Mouse (Mus musculus) heart, postnatal 0 days (tissue): ENCODE results near the gene Mfsd2b. TPM values are rescaled to one million over a fixed set of nuclear protein-coding genes. Genes with fewer than 3 reads are reported as not detected.

Source experiments
- ATAC-seq: fragments of 200-750 bp; cut with Nextera tagmentation; 2 replicates; pipeline ENCODE4 v1.8.0; 2017; ENCODE audit warnings: low read depth, moderate number of reproducible peaks, moderate library complexity; ENCODE audit not compliant: insufficient read depth
- DNase-seq: peaks from one replicate; pipeline ENCODE4 v3.0.0-alpha.2; 2016; ENCODE audit warnings: low spot score
- H3K27ac ChIP-seq: fragments of 300-500 bp; sonication (generic); 2 replicates; pipeline ENCODE4 v1.5.1; 2014; ENCODE audit warnings: low read depth, mild to moderate bottlenecking
- H3K27me3 ChIP-seq: fragments of 300-500 bp; sonication (generic); 2 replicates; pipeline ENCODE4 v1.6.1; 2014; ENCODE audit warnings: low read length, mixed read lengths; ENCODE audit not compliant: control insufficient read depth, insufficient read depth
- H3K36me3 ChIP-seq: fragments of 300-500 bp; sonication (generic); replicated peaks from 2 replicates; pipeline ENCODE4 v1.6.1; 2014; ENCODE audit warnings: low read length, mixed read lengths; ENCODE audit not compliant: control insufficient read depth, insufficient read depth
- H3K4me1 ChIP-seq: fragments of 300-500 bp; sonication (generic); 2 replicates; pipeline ENCODE4 v1.6.1; 2014; ENCODE audit warnings: antibody characterized with exemption; ENCODE audit not compliant: control insufficient read depth, insufficient read depth
- H3K4me2 ChIP-seq: fragments of 300-500 bp; sonication (generic); 2 replicates; pipeline ENCODE4 v1.6.1; 2014; ENCODE audit warnings: low read depth, mild to moderate bottlenecking, low read length, moderate library complexity
- H3K4me3 ChIP-seq: fragments of 300-500 bp; sonication (generic); 2 replicates; pipeline ENCODE4 v1.5.1; 2014; ENCODE audit warnings: low read depth, low read length
- H3K9ac ChIP-seq: fragments of 300-500 bp; sonication (generic); replicated peaks from 2 replicates; pipeline ENCODE4 v1.6.1; 2014; ENCODE audit warnings: low read depth, low read length, mixed read lengths
- H3K9me3 ChIP-seq: fragments of 300-500 bp; sonication (generic); replicated peaks from 2 replicates; pipeline ENCODE4 v1.6.1; 2016; ENCODE audit warnings: low read length; ENCODE audit not compliant: control insufficient read depth
- CTCF ChIP-seq: IDR thresholded peaks from 2 replicates; pipeline ENCODE4 v1.5.1; 2016; ENCODE audit warnings: antibody characterized with exemption, control low read depth, low read depth
- EP300 ChIP-seq: IDR thresholded peaks from 2 replicates; pipeline ENCODE4 v1.6.1; 2016; ENCODE audit warnings: antibody characterized with exemption, low read depth
- WGBS: fragments of 180-500 bp; shearing (Covaris S2); extraction: QIAGEN DNeasy Blood & Tissue Kit; methylation state at CpG from one replicate; pipeline ENCODE4 v1.1.7; 2014; 5-methylcytosine and 5-hydroxymethylcytosine counted together
- polyA plus RNA-seq: library from polyadenylated mRNA; unstranded; fragments of >200 nt; fragmentation: Nextera tagmentation; extraction: Ambion mirVana; gene quantifications from 2 replicates; pipeline ENCODE4 v1.2.1, GENCODE M21; 2015
- total RNA-seq: library from RNA; depleted of rRNA; stranded (reverse); fragments of >200 nt; gene quantifications from 2 replicates; pipeline ENCODE4 v1.2.3, GENCODE M21; 2014; ENCODE audit warnings: low replicate concordance

Mfsd2b gene
- total and polyA plus RNA-seq, 2 experiments from 2014 or later = 0.79 TPM; not detected in 1

DNA sequence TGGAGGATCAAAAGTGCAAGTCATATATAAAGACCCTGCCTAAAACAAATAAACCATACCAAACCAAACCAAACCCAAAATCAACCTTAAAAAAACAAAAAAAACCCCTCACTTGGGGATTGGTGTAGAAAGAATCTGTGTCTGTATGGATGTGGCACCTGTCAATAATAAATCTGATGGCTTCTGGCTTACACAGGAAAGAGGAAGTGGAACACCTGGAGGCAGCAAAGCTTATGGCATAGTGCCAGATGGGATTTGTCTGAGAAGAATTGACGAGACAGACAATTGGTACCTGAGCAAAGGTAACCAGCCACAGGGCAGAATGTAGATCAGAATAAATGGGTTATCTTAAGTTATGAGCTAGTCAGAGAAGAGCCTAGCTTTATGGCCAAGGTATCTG is 10.9 kb upstream of the Mfsd2b start:
- no peaks in the 10 kb centered on the region; the same call in 1 of the 2 replicates for H3K4me1 ChIP-seq
- no peaks in the 10 kb centered on the region for H3K27me3 ChIP-seq
- no peak overlapping the region for H3K9ac ChIP-seq
- WGBS = 74% methylated on average over 1 of the region's 1 CpGs
- H3K36me3 ChIP-seq = peaks cover 29% of the 10 kb centered on the region
- DNase-seq (no peak), ATAC-seq (no peak)
- no peak overlapping the region for H3K4me3 ChIP-seq
- no peak overlapping the region for H3K27ac ChIP-seq
- no peak overlapping the region for H3K4me2 ChIP-seq
- H3K9me3 ChIP-seq = no peaks in the 10 kb centered on the region
- no peak for TF ChIP-seq EP300

DNA sequence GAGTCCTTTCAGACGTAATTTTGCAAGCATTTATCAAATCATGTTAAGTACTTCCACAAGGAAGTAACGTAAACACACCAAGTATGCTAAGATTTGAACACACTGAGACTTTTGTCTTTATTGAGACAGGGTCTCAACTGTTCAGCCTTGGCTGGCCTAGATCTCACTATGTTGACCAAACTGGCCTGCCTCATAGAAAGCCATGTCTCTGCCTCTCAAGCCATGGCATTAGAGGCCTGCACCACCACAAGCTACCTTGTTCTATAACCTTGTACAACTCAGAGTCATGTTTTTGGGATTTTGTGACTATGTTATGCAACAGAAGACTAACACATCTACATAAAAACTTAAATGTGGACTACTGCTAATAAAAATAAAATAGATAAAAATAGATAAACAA is 7.9 kb upstream of the Mfsd2b start:
- Histone ChIP-seq H3K4me2 (no peak overlapping the region), H3K9me3 (no peaks in the 10 kb centered on the region), H3K9ac (no peak overlapping the region), H3K4me1 (no peaks in the 10 kb centered on the region), H3K36me3 (peaks cover 43% of the 10 kb centered on the region), H3K27me3 (no peaks in the 10 kb centered on the region), H3K27ac (no peak overlapping the region), H3K4me3 (no peak overlapping the region)
- TF ChIP-seq CTCF (no peak), EP300 (no peak)
- no peak for DNase-seq
- no peak for ATAC-seq
- 87% methylated on average over 2 of the region's 2 CpGs for WGBS

DNA sequence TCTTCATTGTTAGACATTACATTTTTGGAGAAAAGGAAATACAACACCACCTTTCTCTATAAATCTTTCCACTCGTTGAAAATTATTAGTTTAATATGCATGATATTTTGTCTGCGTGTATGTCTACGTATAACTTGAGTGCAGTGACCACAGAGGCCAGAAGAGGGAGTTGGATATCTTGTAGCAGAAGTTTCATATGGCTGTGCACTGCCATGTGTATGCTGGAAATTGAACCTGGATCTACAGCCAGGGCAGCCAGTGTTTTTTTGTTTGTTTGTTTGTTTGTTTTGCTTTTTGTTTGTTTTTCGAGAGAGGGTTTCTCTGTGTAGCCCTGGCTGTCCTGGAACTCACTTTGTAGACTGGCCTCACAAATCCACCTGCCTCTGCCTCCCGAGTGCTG is 4.9 kb upstream of the Mfsd2b start:
- Histone ChIP-seq H3K4me1 (peaks cover 9% of the 10 kb centered on the region; the same call in 1 of the 2 replicates), H3K27me3 (no peaks in the 10 kb centered on the region), H3K4me2 (no peak overlapping the region), H3K4me3 (no peak overlapping the region), H3K27ac (no peak overlapping the region), H3K36me3 (peaks cover 31% of the 10 kb centered on the region), H3K9me3 (no peaks in the 10 kb centered on the region), H3K9ac (no peak overlapping the region)
- WGBS = 95% methylated on average over 5 of the region's 5 CpGs
- no peak for ATAC-seq
- DNase-seq = no peak
- TF ChIP-seq CTCF = no peak
- TF ChIP-seq EP300 = no peak

DNA sequence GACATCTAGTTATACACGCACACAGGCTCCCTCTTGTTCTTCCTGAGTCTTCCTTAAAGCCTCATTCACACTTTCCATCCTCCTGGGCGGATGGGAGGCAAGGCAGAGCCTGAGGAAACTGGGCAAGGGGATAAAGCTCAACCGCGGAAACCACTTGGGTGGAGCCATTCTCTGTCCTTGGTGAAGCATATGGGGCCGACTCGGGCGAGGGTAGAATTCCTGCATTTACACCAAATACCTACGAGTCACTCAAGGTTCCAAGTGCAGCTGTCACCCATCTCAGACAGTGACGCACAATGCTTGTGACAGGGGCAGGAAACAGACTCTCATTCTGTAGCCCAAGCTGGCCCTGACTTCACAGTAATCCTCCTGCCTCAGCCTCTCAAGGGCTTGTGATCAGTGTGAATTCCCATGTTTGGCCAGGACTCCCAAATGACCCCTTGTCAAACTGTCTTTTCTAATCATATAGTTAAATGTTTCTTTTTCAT is 4.2 kb upstream of the Mfsd2b start:
- H3K4me3 ChIP-seq = no peak overlapping the region
- no peak overlapping the region for H3K4me2 ChIP-seq
- no peak for ATAC-seq
- peaks cover 15% of the 10 kb centered on the region; the same call in 1 of the 2 replicates for H3K4me1 ChIP-seq
- no peak for DNase-seq
- H3K36me3 ChIP-seq = peaks cover 31% of the 10 kb centered on the region
- H3K9ac ChIP-seq = no peak overlapping the region
- no peak overlapping the region for H3K27ac ChIP-seq
- no peak for TF ChIP-seq CTCF
- no peaks in the 10 kb centered on the region for H3K27me3 ChIP-seq
- H3K9me3 ChIP-seq = no peaks in the 10 kb centered on the region
- 75% methylated on average over 9 of the region's 9 CpGs for WGBS

DNA sequence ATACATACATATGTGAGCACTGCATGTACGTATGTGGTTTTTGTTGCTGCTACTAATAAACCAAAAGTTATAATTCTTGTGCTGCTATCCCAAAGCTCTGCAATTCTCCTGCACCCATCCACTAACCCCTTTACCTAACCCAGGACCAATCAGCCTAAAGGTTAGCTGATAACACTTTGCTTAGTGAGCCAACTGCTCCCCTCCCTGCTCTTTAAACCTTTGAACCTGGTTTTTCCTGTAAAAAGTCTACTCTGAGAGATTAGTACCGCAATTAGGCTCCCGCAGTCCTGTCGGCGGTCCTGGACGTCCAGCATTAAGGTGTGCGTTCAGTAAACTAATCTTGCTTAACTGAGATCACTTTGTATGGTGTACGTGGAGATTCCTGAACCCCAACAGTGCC is 1.5 kb upstream of the Mfsd2b start:
- 85% methylated on average over 8 of the region's 8 CpGs for WGBS
- Histone ChIP-seq H3K27me3 (no peaks in the 10 kb centered on the region), H3K4me1 (peaks cover 15% of the 10 kb centered on the region; the same call in 1 of the 2 replicates), H3K4me2 (no peak overlapping the region), H3K9me3 (no peaks in the 10 kb centered on the region), H3K9ac (no peak overlapping the region), H3K4me3 (no peak overlapping the region), H3K27ac (no peak overlapping the region), H3K36me3 (peaks cover 13% of the 10 kb centered on the region)
- TF ChIP-seq CTCF (no peak), EP300 (no peak)
- no peak for ATAC-seq
- DNase-seq = no peak

DNA sequence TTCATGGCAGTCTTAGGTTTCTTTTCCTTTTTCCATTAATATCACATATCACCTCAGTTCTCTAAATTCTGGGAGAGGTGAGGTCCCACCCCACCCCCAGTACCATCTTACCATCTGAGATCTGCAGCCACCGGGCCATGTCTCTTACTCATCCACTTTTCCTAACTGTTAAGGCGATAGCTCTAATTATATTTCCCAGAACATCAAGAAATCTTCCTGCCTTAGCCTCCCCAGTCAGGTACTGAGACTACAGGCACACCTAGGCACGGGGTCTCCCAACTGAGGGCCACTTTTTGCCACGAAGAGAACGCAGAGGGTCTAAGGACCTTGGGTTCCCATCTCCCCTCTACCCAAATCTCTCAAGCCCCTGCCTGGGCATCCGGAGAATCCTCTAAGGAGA is 628 bp downstream of the Mfsd2b start:
- 69% methylated on average over 6 of the region's 6 CpGs for WGBS
- Histone ChIP-seq H3K9ac (no peak overlapping the region), H3K4me1 (peaks cover 15% of the 10 kb centered on the region; the same call in 1 of the 2 replicates), H3K9me3 (no peaks in the 10 kb centered on the region), H3K36me3 (0 out of 2 replicates have a peak, but pooled peaks cover 4% of the 10 kb centered on the region), H3K4me2 (peak overlapping the region; percentile 68), H3K27me3 (no peaks in the 10 kb centered on the region), H3K4me3 (no peak overlapping the region), H3K27ac (no peak overlapping the region)
- ATAC-seq (no peak), DNase-seq (no peak)
- TF ChIP-seq CTCF (no peak), EP300 (no peak)
